Mouse (Mus musculus) B cell, adult 67 days (primary cell): Measurements from ENCODE around the gene Cav2. TPM values are rescaled to one million over a fixed set of nuclear protein-coding genes. Genes with fewer than 3 reads are reported as not detected.

Experiments
- total RNA-seq, 2 experiments: library from RNA; stranded (reverse); gene quantifications; 4 replicates each; pipeline ENCODE4 v1.2.4; 2023

Gene Cav2
- total RNA-seq: 1 to 10 TPM; 1.0 to 1.8 TPM

GRCm38 (mm10) chr6:17280939-17281756 lies at the start of gene Cav2:
Gene Cav2, plus strand, starts transcription at chr6:17281185.

DNA sequence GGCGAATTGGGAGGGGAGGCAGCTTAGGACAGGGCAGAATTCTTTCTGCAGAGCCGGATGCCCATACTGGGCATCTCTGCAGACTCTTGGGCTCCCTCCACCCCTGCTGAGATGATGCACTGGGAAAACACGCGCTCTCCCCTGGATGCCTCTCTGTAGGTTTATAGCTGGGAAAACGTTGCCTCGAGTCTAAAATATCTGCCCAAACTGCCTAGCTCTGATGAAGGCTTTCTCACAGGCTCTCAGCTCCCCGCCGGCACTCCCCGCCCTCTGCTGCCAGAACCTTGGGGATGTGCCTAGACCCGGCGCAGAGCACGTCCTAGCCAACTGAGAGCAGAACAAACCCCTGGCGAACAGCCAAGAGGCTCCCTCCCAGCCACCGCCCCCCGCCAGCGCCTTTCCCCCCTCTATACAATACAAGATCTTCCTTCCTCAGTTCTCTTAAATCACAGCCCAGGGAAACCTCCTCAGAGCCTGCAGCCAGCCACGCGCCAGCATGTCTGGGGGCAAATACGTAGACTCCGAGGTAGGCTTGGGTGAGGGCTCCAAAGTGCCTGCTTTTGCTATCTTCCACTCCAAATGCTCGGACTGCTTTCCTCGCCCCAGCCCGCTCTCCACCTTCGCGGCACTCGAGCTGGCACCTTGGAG lies 25.1 kb downstream of the Cav2 start, which contains the start of gene Cav1:
Gene Cav1, plus strand, starts transcription at position 382 of the 648 bp plus-strand sequence.

Other genes starting within 250 kb of the Cav2 start
- gene Tes, start 216.0 kb upstream of the Cav2 start, total RNA-seq: 10 to 100 TPM; 48.9 to 60.2 TPM
- not detected for gene Cav1, start 25.1 kb downstream of the Cav2 start, total RNA-seq
- gene Met, start 182.6 kb downstream of the Cav2 start, total RNA-seq: not detected